Mouse (Mus musculus): ENCODE data around the gene Pbsn. TPM values are rescaled to one million over a fixed set of nuclear protein-coding genes. Genes with fewer than 3 reads are reported as not detected.
A peak's percentile ranks its signal among the peaks of the same experiment; 100 is the strongest.
"Not testable (repeated sequence)": the region's sequence is repeated elsewhere in the genome, so short reads cannot be mapped to it uniquely, and the experiment has no call there.

Pbsn gene
- polyA plus RNA-seq (2011; ENCODE audit: insufficient read length, low read depth, missing spikeins) = not detected in 2 replicates

- TF ChIP-seq POLR2A (IDR thresholded peaks at IDR 0.05; ENCODE audit: low read depth, low read length) = no peak
These were observed at the start of gene Pbsn for GRCm38 (mm10) chrX:77853523-77853922. TSS of gene Pbsn (minus strand) at chrX:77853623.

GRCm38 (mm10) chrX:77880033-77880432 lies 26.6 kb upstream of the Pbsn start:
- H3K4me1 ChIP-seq (ENCODE audit: control insufficient read depth, insufficient read depth, low read length); H3K4me3 ChIP-seq (ENCODE audit: insufficient read depth, low read length); H3K27ac ChIP-seq (ENCODE audit: insufficient read depth, low read length): not testable (repeated sequence)

More at GRCm38 (mm10) chrX:77853523-77853922, at the start of gene Pbsn:
- no peaks in the 10 kb centered on the region for H3K4me1 ChIP-seq (ENCODE audit: control insufficient read depth, insufficient read depth, low read length)
- no peak within 1 kb of the TSS for H3K27ac ChIP-seq (ENCODE audit: insufficient read depth, low read length)
- no peak within 1 kb of the TSS for H3K4me3 ChIP-seq (ENCODE audit: insufficient read depth, low read length)

- H3K27ac ChIP-seq (ENCODE audit: insufficient read depth, low read length); H3K4me3 ChIP-seq (ENCODE audit: insufficient read depth, low read length); H3K4me1 ChIP-seq (ENCODE audit: control insufficient read depth, insufficient read depth, low read length): not testable (repeated sequence)
These were observed 11.0 kb upstream of the Pbsn start, which contains the start of gene Gm14744 for GRCm38 (mm10) chrX:77864458-77864857. TSS of gene Gm14744 (plus strand) at chrX:77864758.

GRCm38 (mm10) chrX:77812031-77812430 lies 41.4 kb downstream of the Pbsn start:
- no peak for TF ChIP-seq POLR2A (IDR thresholded peaks at IDR 0.05; ENCODE audit: low read depth, low read length)
- TF ChIP-seq CTCF (IDR thresholded peaks at IDR 0.05; ENCODE audit: borderline replicate concordance, insufficient read depth, low read length) = no peak
- no peak overlapping the region for H3K4me3 ChIP-seq (ENCODE audit: insufficient read depth, low read length)
- H3K4me1 ChIP-seq (ENCODE audit: control insufficient read depth, insufficient read depth, low read length) = no peaks in the 10 kb centered on the region
- H3K27ac ChIP-seq (ENCODE audit: insufficient read depth, low read length) = no peak overlapping the region

- peak overlapping the region; percentile 64 for H3K27ac ChIP-seq (ENCODE audit: insufficient read depth, low read length)
- H3K4me3 ChIP-seq (ENCODE audit: insufficient read depth, low read length) = peak overlapping the region; percentile 29
- TF ChIP-seq POLR2A (IDR thresholded peaks at IDR 0.05; ENCODE audit: low read depth, low read length) (peak; percentile 39; the same call in 1 of the 2 replicates), CTCF (IDR thresholded peaks at IDR 0.05; ENCODE audit: borderline replicate concordance, insufficient read depth, low read length) (no peak)
- H3K4me1 ChIP-seq (ENCODE audit: control insufficient read depth, insufficient read depth, low read length) = no peaks in the 10 kb centered on the region
These were observed 42.7 kb downstream of the Pbsn start for GRCm38 (mm10) chrX:77810608-77811206.

GRCm38 (mm10) chrX:77808602-77809001 lies 44.8 kb downstream of the Pbsn start:
- peak; percentile 30; the same call in 1 of the 2 replicates for TF ChIP-seq CTCF (IDR thresholded peaks at IDR 0.05; ENCODE audit: borderline replicate concordance, insufficient read depth, low read length)
- no peak for TF ChIP-seq POLR2A (IDR thresholded peaks at IDR 0.05; ENCODE audit: low read depth, low read length)
- Histone ChIP-seq H3K4me1 (ENCODE audit: control insufficient read depth, insufficient read depth, low read length) (no peaks in the 10 kb centered on the region), H3K27ac (ENCODE audit: insufficient read depth, low read length) (no peak overlapping the region), H3K4me3 (ENCODE audit: insufficient read depth, low read length) (no peak overlapping the region)

- Histone ChIP-seq H3K27ac (ENCODE audit: insufficient read depth, low read length) (no peak overlapping the region), H3K4me1 (ENCODE audit: control insufficient read depth, insufficient read depth, low read length) (no peaks in the 10 kb centered on the region), H3K4me3 (ENCODE audit: insufficient read depth, low read length) (no peak overlapping the region)
- TF ChIP-seq POLR2A (IDR thresholded peaks at IDR 0.05; ENCODE audit: low read depth, low read length) = no peak
- no peak for TF ChIP-seq CTCF (IDR thresholded peaks at IDR 0.05; ENCODE audit: borderline replicate concordance, insufficient read depth, low read length)
These were observed 51.1 kb downstream of the Pbsn start for GRCm38 (mm10) chrX:77802293-77802692.

- Histone ChIP-seq H3K27ac (ENCODE audit: insufficient read depth, low read length) (no peak overlapping the region), H3K4me3 (ENCODE audit: insufficient read depth, low read length) (no peak overlapping the region), H3K4me1 (ENCODE audit: control insufficient read depth, insufficient read depth, low read length) (no peaks in the 10 kb centered on the region)
- TF ChIP-seq POLR2A (IDR thresholded peaks at IDR 0.05; ENCODE audit: low read depth, low read length) (no peak), CTCF (IDR thresholded peaks at IDR 0.05; ENCODE audit: borderline replicate concordance, insufficient read depth, low read length) (no peak)
These were observed 51.9 kb downstream of the Pbsn start for GRCm38 (mm10) chrX:77801543-77801942.

GRCm38 (mm10) chrX:77799554-77799953 lies 53.9 kb downstream of the Pbsn start:
- TF ChIP-seq CTCF (IDR thresholded peaks at IDR 0.05; ENCODE audit: borderline replicate concordance, insufficient read depth, low read length) (no peak), POLR2A (IDR thresholded peaks at IDR 0.05; ENCODE audit: low read depth, low read length) (no peak)
- H3K27ac ChIP-seq (ENCODE audit: insufficient read depth, low read length) = no peak overlapping the region
- no peak overlapping the region for H3K4me3 ChIP-seq (ENCODE audit: insufficient read depth, low read length)
- no peaks in the 10 kb centered on the region for H3K4me1 ChIP-seq (ENCODE audit: control insufficient read depth, insufficient read depth, low read length)

GRCm38 (mm10) chrX:77797801-77798200 lies 55.6 kb downstream of the Pbsn start:
- Histone ChIP-seq H3K4me3 (ENCODE audit: insufficient read depth, low read length) (no peak overlapping the region), H3K27ac (ENCODE audit: insufficient read depth, low read length) (no peak overlapping the region), H3K4me1 (ENCODE audit: control insufficient read depth, insufficient read depth, low read length) (no peaks in the 10 kb centered on the region)
- TF ChIP-seq CTCF (IDR thresholded peaks at IDR 0.05; ENCODE audit: borderline replicate concordance, insufficient read depth, low read length) = no peak
- TF ChIP-seq POLR2A (IDR thresholded peaks at IDR 0.05; ENCODE audit: low read depth, low read length) = no peak

- no peak overlapping the region for H3K4me3 ChIP-seq (ENCODE audit: insufficient read depth, low read length)
- TF ChIP-seq POLR2A (IDR thresholded peaks at IDR 0.05; ENCODE audit: low read depth, low read length) (no peak), CTCF (IDR thresholded peaks at IDR 0.05; ENCODE audit: borderline replicate concordance, insufficient read depth, low read length) (no peak)
- H3K27ac ChIP-seq (ENCODE audit: insufficient read depth, low read length) = no peak overlapping the region
- H3K4me1 ChIP-seq (ENCODE audit: control insufficient read depth, insufficient read depth, low read length) = no peaks in the 10 kb centered on the region
These were observed 56.5 kb downstream of the Pbsn start for GRCm38 (mm10) chrX:77796916-77797315.

Measured in embryonic fibroblast, embryonic 13.5 days (primary cell).